8 mouse cellular contexts compared by ENCODE assay signal in genomic region chr9:47368015-47368901, GRCm38 (mm10).
A peak's percentile ranks its signal among the peaks of the same experiment; 100 is the strongest.
DNase-seq lines count a peak whose midpoint lies in the region; ATAC-seq and TF ChIP-seq lines count a peak whose summit lies in the region.

No protein-coding gene starts in this region.

- no peak for TF ChIP-seq EP300 in ES-Bruce4 (IDR thresholded peaks at IDR 0.05; ENCODE audit: insufficient read depth, low read depth, low read length)

- H3K4me3 ChIP-seq in ES-Bruce4 (ENCODE audit: low read depth, low read length): peak overlapping the region; percentile 70
- peak overlapping the region; percentile 48 for H3K4me3 ChIP-seq in forebrain, embryonic 10.5 days
- H3K4me3 ChIP-seq in liver, embryonic 13.5 days (replicated peaks): peak overlapping the region; percentile 14; the same call in 1 of the 2 replicates

- H3K9ac ChIP-seq in ES-Bruce4 (ENCODE audit: low read depth, poor library complexity, severe bottlenecking): peak overlapping the region; percentile 69
- no peak overlapping the region for H3K9ac ChIP-seq in liver, embryonic 13.5 days

- TF ChIP-seq POLR2A in ES-Bruce4 (IDR thresholded peaks at IDR 0.05; ENCODE audit: insufficient read depth, low read length): no peak

- H3K4me2 ChIP-seq in liver, embryonic 13.5 days: peak overlapping the region; percentile 42

- no peak for DNase-seq in frontal cortex, postnatal 10 days (ENCODE audit: low spot score in 2 of 2)
- DNase-seq in forebrain, embryonic 10.5 days (ENCODE audit: extremely low spot score, low spot score): peak; percentile 49
- no peak for DNase-seq in liver, embryonic 13.5 days
- no peak for DNase-seq in testis, postnatal 14 days (ENCODE audit: low spot score)
- DNase-seq in spleen, postnatal 4 days (ENCODE audit: low spot score in 2 of 2): no peak
- DNase-seq in thymus, postnatal 10 days (ENCODE audit: low spot score in 2 of 2): no peak

- peak; percentile 81 for ATAC-seq in frontal cortex, adult (ENCODE audit: low TSS enrichment)
- peak; percentile 15; the same call in 1 of the 2 replicates for ATAC-seq in liver, embryonic 13.5 days (ENCODE audit: low read depth)

- H3K27me3 ChIP-seq in ES-Bruce4 (ENCODE audit: control insufficient read depth, insufficient read depth, low read length, poor library complexity, severe bottlenecking): no peaks in the 10 kb centered on the region
- peaks cover 85% of the 10 kb centered on the region for H3K27me3 ChIP-seq in forebrain, embryonic 10.5 days (ENCODE audit: poor library complexity, severe bottlenecking)
- peaks cover 25% of the 10 kb centered on the region for H3K27me3 ChIP-seq in liver, embryonic 13.5 days

- H3K36me3 ChIP-seq in ES-Bruce4 (ENCODE audit: control insufficient read depth, insufficient read depth, low read length, poor library complexity, severe bottlenecking): no peaks in the 10 kb centered on the region
- H3K36me3 ChIP-seq in forebrain, embryonic 10.5 days (replicated peaks): no peaks in the 10 kb centered on the region
- H3K36me3 ChIP-seq in liver, embryonic 13.5 days: no peaks in the 10 kb centered on the region

- H3K4me1 ChIP-seq in ES-Bruce4 (ENCODE audit: control insufficient read depth, insufficient read depth, low read length): peaks cover 2% of the 10 kb centered on the region
- H3K4me1 ChIP-seq in forebrain, embryonic 10.5 days: peaks cover 35% of the 10 kb centered on the region
- 0 out of 2 replicates have a peak, but pooled peaks cover 2% of the 10 kb centered on the region for H3K4me1 ChIP-seq in liver, embryonic 13.5 days (replicated peaks)

- WGBS in forebrain, embryonic 10.5 days: 3% methylated on average over 31 of the region's 31 CpGs
- 9% methylated on average over 20 of the region's 31 CpGs for WGBS in liver, embryonic 13.5 days (ENCODE audit: insufficient replicate concordance)

- no peak for TF ChIP-seq CTCF in ES-Bruce4 (IDR thresholded peaks at IDR 0.05; ENCODE audit: low read depth, low read length)

- H3K9me3 ChIP-seq in ES-Bruce4 (replicated peaks; ENCODE audit: control insufficient read depth, insufficient read depth, low read length, poor library complexity, severe bottlenecking): no peaks in the 10 kb centered on the region
- H3K9me3 ChIP-seq in forebrain, embryonic 10.5 days: no peaks in the 10 kb centered on the region
- H3K9me3 ChIP-seq in liver, embryonic 13.5 days (replicated peaks): no peaks in the 10 kb centered on the region

- H3K27ac ChIP-seq in ES-Bruce4 (ENCODE audit: insufficient read depth, low read length): no peak overlapping the region
- peak overlapping the region; percentile 74 for H3K27ac ChIP-seq in forebrain, embryonic 10.5 days
- no peak overlapping the region for H3K27ac ChIP-seq in liver, embryonic 13.5 days

Comparison
In these comparisons a context has a peak if more than half of its experiments do, and no peak if none do; other contexts are left out.
1. H3K4me3 ChIP-seq: peak in every context shown above with its lines; median percentile 70 in ES-Bruce4; 48 in forebrain, embryonic 10.5 days; 14 in liver, embryonic 13.5 days.